Mouse (Mus musculus): Measurements from ENCODE around the gene Gcc2.

- TF ChIP-seq GATA1 (IDR thresholded peaks at IDR 0.05; ENCODE audit: borderline replicate concordance, low read length): no peak
- no peak for TF ChIP-seq FLI1 (IDR thresholded peaks at IDR 0.05; ENCODE audit: low read length)
Measured at GRCm38 (mm10) chr10:58214934-58215333, 40.4 kb upstream of the Gcc2 start.
